In the genomic region with DNA sequence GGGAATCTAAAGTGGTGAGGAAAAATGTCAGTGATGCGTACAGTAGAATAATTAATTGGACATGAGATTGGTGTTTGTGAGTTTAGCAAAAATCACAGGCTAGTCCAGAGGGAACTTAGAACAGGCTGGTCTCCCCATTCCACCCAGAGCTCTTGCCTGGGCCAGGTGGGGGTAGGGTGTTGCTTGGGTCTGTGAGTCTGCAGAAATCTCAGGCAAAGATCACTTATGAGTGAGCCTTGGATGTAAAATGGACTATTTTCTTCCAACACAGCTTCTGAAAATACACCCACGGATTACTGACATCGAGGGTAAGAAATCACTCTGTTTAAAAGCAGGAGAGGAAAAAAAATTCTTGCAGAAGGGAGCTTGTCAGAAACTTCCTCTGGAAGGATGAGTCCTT, we compare ENCODE assay signal across 18 mouse cellular contexts.
"Had no signal": no experiment of that assay in that cellular context is flagged by ENCODE, and none has a peak within 500 bp of the region (broad histone marks: within the 10 kb centered on the region; RNA-seq: fewer than 3 reads in every experiment).

No protein-coding gene starts in this region.

- H3K9me3 ChIP-seq: limb, embryonic 12.5 days; limb, embryonic 15.5 days; liver, embryonic 12.5 days; liver, embryonic 15.5 days; neural tube, embryonic 12.5 days had no signal

- H3K27me3 ChIP-seq: limb, embryonic 12.5 days; limb, embryonic 15.5 days; liver, embryonic 12.5 days; liver, embryonic 15.5 days; neural tube, embryonic 12.5 days had no signal

- H3K4me3 ChIP-seq: limb, embryonic 12.5 days; limb, embryonic 15.5 days; liver, embryonic 12.5 days; liver, embryonic 15.5 days; neural tube, embryonic 12.5 days had no signal

- DNase-seq: kidney, adult 18-20 months; kidney, adult 9 months; kidney, postnatal 14 days; kidney, postnatal 4 days; left cerebral cortex, postnatal 4 days; lung, adult 2 months; lung, postnatal 14 days; lung, postnatal 4 days; midbrain, embryonic 14.5 days; retina, postnatal 1 day; right cerebral cortex, postnatal 14 days; thymus, adult 18-20 months; thymus, postnatal 36 days had no signal

- H3K27ac ChIP-seq: limb, embryonic 12.5 days; limb, embryonic 15.5 days; liver, embryonic 12.5 days; liver, embryonic 15.5 days; neural tube, embryonic 12.5 days had no signal

- H3K36me3 ChIP-seq: limb, embryonic 12.5 days; limb, embryonic 15.5 days; liver, embryonic 12.5 days; liver, embryonic 15.5 days; neural tube, embryonic 12.5 days had no signal

- H3K4me1 ChIP-seq: limb, embryonic 12.5 days; limb, embryonic 15.5 days; liver, embryonic 12.5 days; liver, embryonic 15.5 days; neural tube, embryonic 12.5 days had no signal
